In genomic region chrX:15007023-15007422, GRCm38 (mm10) we compare ENCODE assay signal across 10 mouse cellular contexts.
DNase-seq lines count a peak whose midpoint lies in the region; ATAC-seq and TF ChIP-seq lines count a peak whose summit lies in the region.
"Had no signal": no experiment of that assay in that cellular context is flagged by ENCODE, and none has a peak within 500 bp of the region (broad histone marks: within the 10 kb centered on the region; RNA-seq: fewer than 3 reads in every experiment).

No protein-coding gene starts in this region.

- H3K4me1 ChIP-seq in liver, adult 2 months (ENCODE audit: control insufficient read depth, insufficient read depth, low read length), result no peaks in the 10 kb centered on the region
- no peaks in the 10 kb centered on the region for H3K4me1 ChIP-seq in liver, embryonic 11.5 days (replicated peaks; ENCODE audit: control insufficient read depth, insufficient read depth, low read length)
- H3K4me1 ChIP-seq: hindbrain, embryonic 10.5 days had no signal

- no peak overlapping the region for H3K4me2 ChIP-seq in liver, embryonic 11.5 days
- H3K4me2 ChIP-seq: lung, embryonic 14.5 days had no signal

- no peaks in the 10 kb centered on the region for H3K27me3 ChIP-seq in liver, adult 2 months (ENCODE audit: control insufficient read depth, insufficient read depth, low read length)
- H3K27me3 ChIP-seq in liver, embryonic 11.5 days (replicated peaks; ENCODE audit: control insufficient read depth, insufficient read depth, low read length), result no peaks in the 10 kb centered on the region

- TF ChIP-seq POLR2A in liver, adult 2 months (IDR thresholded peaks at IDR 0.05; ENCODE audit: extremely low read depth, insufficient read depth, low read length), result no peak

- no peak for TF ChIP-seq CTCF in liver, adult 2 months (IDR thresholded peaks at IDR 0.05; ENCODE audit: low read depth, low read length)
- no peak; the same call in 1 of the 2 replicates for TF ChIP-seq CTCF in layer of hippocampus, adult 2 months (conservative IDR thresholded peaks at IDR 0.05)

- WGBS in liver, adult 2 months, result 51% methylated on average over 2 of the region's 2 CpGs
- WGBS in liver, embryonic 11.5 days, result 64% methylated on average over 2 of the region's 2 CpGs

- peak; percentile 16 for DNase-seq in liver, adult 2 months (ENCODE audit: extremely low read depth, low read depth, low spot score)
- no peak for DNase-seq in liver, embryonic 11.5 days (ENCODE audit: low spot score)
- DNase-seq in cerebellum, postnatal 25 days, result peak; percentile 62 to 67
- DNase-seq in layer of hippocampus, adult 2 months (ENCODE audit: low spot score in 2 of 2), result peak; percentile 8 to 13
- DNase-seq in retina, postnatal 1 day, result no peak
- DNase-seq in kidney, adult 18-20 months, result no peak
- DNase-seq: lung, embryonic 14.5 days; thymus, postnatal 14 days had no signal

- H3K4me3 ChIP-seq in liver, adult 2 months (ENCODE audit: insufficient read depth, low read depth, low read length), result no peak overlapping the region
- no peak overlapping the region for H3K4me3 ChIP-seq in liver, embryonic 11.5 days (ENCODE audit: low read depth, low read length)
- H3K4me3 ChIP-seq in layer of hippocampus, adult 2 months, result no peak overlapping the region
- H3K4me3 ChIP-seq: hindbrain, embryonic 10.5 days had no signal

- ATAC-seq in liver, embryonic 11.5 days (replicated peaks; ENCODE audit: low FRiP score), result no peak
- ATAC-seq in megakaryocyte progenitor cell, adult 5-6 weeks (replicated peaks; ENCODE audit: poor library complexity), result no peak

- H3K27ac ChIP-seq in liver, adult 2 months (replicated peaks; ENCODE audit: insufficient read depth, low read depth, low read length), result no peak overlapping the region
- no peak overlapping the region for H3K27ac ChIP-seq in liver, embryonic 11.5 days (ENCODE audit: low read depth, low read length)
- H3K27ac ChIP-seq in layer of hippocampus, adult 2 months, result no peak overlapping the region
- H3K27ac ChIP-seq: hindbrain, embryonic 10.5 days had no signal

- no peak overlapping the region for H3K9ac ChIP-seq in liver, adult 2 months (ENCODE audit: low read depth, low read length)
- no peak overlapping the region for H3K9ac ChIP-seq in liver, embryonic 11.5 days (ENCODE audit: low read depth, low read length)
- H3K9ac ChIP-seq: lung, embryonic 14.5 days had no signal

- H3K9me3 ChIP-seq in liver, embryonic 11.5 days (ENCODE audit: control insufficient read depth, low read length), result no peaks in the 10 kb centered on the region
- H3K9me3 ChIP-seq: hindbrain, embryonic 10.5 days had no signal

- H3K36me3 ChIP-seq in liver, adult 2 months (ENCODE audit: control insufficient read depth, insufficient read depth, low read length), result no peaks in the 10 kb centered on the region
- no peaks in the 10 kb centered on the region for H3K36me3 ChIP-seq in liver, embryonic 11.5 days (ENCODE audit: control insufficient read depth, insufficient read depth, low read length)
- H3K36me3 ChIP-seq: hindbrain, embryonic 10.5 days had no signal

- no peaks in the 10 kb centered on the region for H3K79me2 ChIP-seq in liver, adult 2 months (ENCODE audit: control insufficient read depth, insufficient read depth, low read length)

Comparison
In these comparisons a context has a peak if more than half of its experiments do, and no peak if none do; other contexts are left out.
1. DNase-seq: peak in liver, adult 2 months (single experiment), cerebellum, postnatal 25 days (2 of 2) and layer of hippocampus, adult 2 months (2 of 2); none in liver, embryonic 11.5 days (single experiment), retina, postnatal 1 day (single experiment) and kidney, adult 18-20 months (single experiment).